13 mouse cellular contexts compared by ENCODE assay signal in the genomic region with DNA sequence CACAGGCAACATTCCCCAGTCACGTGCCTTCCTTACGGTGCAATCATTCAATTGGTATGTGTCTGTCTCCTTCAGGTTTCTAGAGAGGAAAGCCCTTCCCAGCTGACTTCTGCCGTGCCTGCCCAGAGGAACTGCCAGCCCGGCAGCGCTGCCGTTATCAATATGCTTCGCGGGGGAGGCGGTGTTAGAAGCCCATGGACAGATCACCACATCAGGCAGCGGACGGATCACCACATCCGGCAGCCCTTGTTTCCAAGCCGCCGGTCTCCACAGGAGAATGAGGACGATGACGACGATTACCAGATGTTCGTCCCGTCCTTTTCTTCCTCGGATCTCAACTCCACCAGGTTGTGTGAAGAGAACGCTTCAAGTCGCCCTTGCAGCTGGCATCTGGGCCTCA.
"Had no signal": no experiment of that assay in that cellular context is flagged by ENCODE, and none has a peak within 500 bp of the region (broad histone marks: within the 10 kb centered on the region; RNA-seq: fewer than 3 reads in every experiment).

No protein-coding gene starts in this region.

- H3K4me2 ChIP-seq: liver, embryonic 13.5 days; midbrain, embryonic 11.5 days had no signal

- H3K27ac ChIP-seq: left cerebral cortex, adult 2 months; liver, embryonic 13.5 days; stomach, postnatal 0 days had no signal

- H3K4me1 ChIP-seq: liver, embryonic 13.5 days had no signal

- H3K9ac ChIP-seq: liver, embryonic 13.5 days had no signal

- DNase-seq: kidney, postnatal 10 days; kidney, postnatal 36 days; layer of hippocampus, postnatal 36 days; liver, embryonic 13.5 days; lung, adult 2 months; lung, postnatal 14 days; lung, postnatal 4 days; midbrain, embryonic 14.5 days; thymus, adult 18-20 months; thymus, postnatal 36 days had no signal

- H3K9me3 ChIP-seq: liver, embryonic 13.5 days had no signal

- H3K36me3 ChIP-seq: liver, embryonic 13.5 days had no signal

- H3K4me3 ChIP-seq: left cerebral cortex, adult 2 months; liver, embryonic 13.5 days had no signal
